Comparison of ENCODE assay signal across 24 mouse cellular contexts in the genomic region with DNA sequence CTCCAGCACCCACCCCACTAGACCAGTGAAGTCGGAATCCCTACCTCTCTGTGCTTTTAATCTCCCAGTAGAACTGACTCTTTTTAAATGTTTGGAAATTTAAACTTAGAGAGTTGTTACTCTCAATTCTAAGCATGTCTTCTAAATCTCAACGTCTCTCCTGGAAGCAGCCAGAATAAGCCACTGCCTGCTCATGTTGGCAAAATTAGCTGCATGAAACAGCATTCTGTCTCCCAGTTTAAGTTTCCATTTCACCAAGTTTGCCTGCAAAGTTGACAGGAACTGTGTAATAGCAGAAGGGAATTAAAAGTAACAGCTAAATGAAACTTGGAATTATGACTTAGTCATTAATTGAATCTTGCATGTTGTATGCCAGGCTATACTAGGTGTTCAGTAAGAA. TPM values are rescaled to one million over a fixed set of nuclear protein-coding genes. Genes with fewer than 3 reads are reported as not detected.
A peak's percentile ranks its signal among the peaks of the same experiment; 100 is the strongest.
DNase-seq lines count a peak whose midpoint lies in the region; ATAC-seq and TF ChIP-seq lines count a peak whose summit lies in the region.
"Had no signal": no experiment of that assay in that cellular context is flagged by ENCODE, and none has a peak within 500 bp of the region (broad histone marks: within the 10 kb centered on the region; RNA-seq: fewer than 3 reads in every experiment).

No protein-coding gene starts in this region.

- H3K27ac ChIP-seq in layer of hippocampus, adult 2 months = 0 out of 2 replicates have a peak overlapping the region, but pooled peaks have one; percentile 14
- no peak overlapping the region for H3K27ac ChIP-seq in forebrain, embryonic 12.5 days

- H3K9me3 ChIP-seq in forebrain, embryonic 12.5 days = no peaks in the 10 kb centered on the region

- TF ChIP-seq CTCF in layer of hippocampus, adult 2 months (conservative IDR thresholded peaks at IDR 0.05) = no peak

- no peak overlapping the region for H3K4me2 ChIP-seq in forebrain, embryonic 12.5 days

- peaks cover 9% of the 10 kb centered on the region for H3K4me1 ChIP-seq in forebrain, embryonic 12.5 days

- no peak for DNase-seq in frontal cortex, postnatal 14 days (ENCODE audit: low spot score in 2 of 2)
- DNase-seq in layer of hippocampus, adult 2 months (ENCODE audit: low spot score in 2 of 2) = no peak
- DNase-seq in layer of hippocampus, adult 18-20 months (ENCODE audit: low spot score in 2 of 2) = no peak
- peak; percentile 54 for DNase-seq in brain, adult 2 months (ENCODE audit: low read depth, low spot score)
- DNase-seq in telencephalon, adult 2 months (ENCODE audit: low read depth, low spot score) = peak; percentile 26
- no peak for DNase-seq in thymus, postnatal 0 days (ENCODE audit: low spot score)
- DNase-seq: adrenal gland, adult 2 months; adrenal gland, adult 8-10 months; adrenal gland, postnatal 10 days; adrenal gland, postnatal 14 days; adrenal gland, postnatal 25 days; adrenal gland, postnatal 36 days; B cell, adult 2 months; cerebellum, adult 11 months; cerebellum, adult 11-12 months; cerebellum, adult 18-20 months had no signal

- H3K4me3 ChIP-seq in layer of hippocampus, adult 2 months = no peak overlapping the region
- no peak overlapping the region for H3K4me3 ChIP-seq in forebrain, embryonic 12.5 days (replicated peaks)

- peaks cover 14% of the 10 kb centered on the region for H3K27me3 ChIP-seq in forebrain, embryonic 12.5 days
- H3K27me3 ChIP-seq: CH12.LX, Patski had no signal

- no peaks in the 10 kb centered on the region for H3K36me3 ChIP-seq in forebrain, embryonic 12.5 days (replicated peaks)
- H3K36me3 ChIP-seq: G1E had no signal

- WGBS in forebrain, embryonic 12.5 days = 83% methylated on average over 2 of the region's 2 CpGs

- peak; percentile 71 for ATAC-seq in frontal cortex, adult (ENCODE audit: low TSS enrichment)
- ATAC-seq in forebrain, embryonic 12.5 days (ENCODE audit: low FRiP score) = no peak
- ATAC-seq: activated CD4-positive, CD25-positive, alpha-beta regulatory T cell, adult 4 months; CD4-positive, CD25-positive, alpha-beta regulatory T cell, adult 4 months; Patski had no signal

- no peak overlapping the region for H3K9ac ChIP-seq in forebrain, embryonic 12.5 days

RNA-seq across cellular contexts. Expression of a gene that starts 1.1 kb away (rescaled TPM):
- 1 to 10 TPM; 4.2 to 4.3 TPM for total RNA-seq in layer of hippocampus, adult 2 months (2021)
- total RNA-seq in layer of hippocampus, adult 18-20 months (2021) = 1 to 10 TPM; 3.9 to 4.2 TPM
- 0.22 and 0.27 TPM in 2 replicates for polyA plus RNA-seq in forebrain, embryonic 12.5 days (2016; fragmentation: Nextera tagmentation; extraction: Ambion mirVana)
- polyA plus RNA-seq in thymus, postnatal 0 days (2015; fragmentation: Nextera tagmentation; extraction: Ambion mirVana) = 0.26 and 0.27 TPM in 2 replicates
- total RNA-seq: adrenal gland, postnatal 25 days; CH12.LX; MEL had no signal
- polyA plus RNA-seq: activated CD4-positive, CD25-positive, alpha-beta regulatory T cell, adult 4 months; CD4-positive, CD25-positive, alpha-beta regulatory T cell, adult 4 months; G1E had no signal

Comparison
In these comparisons a context has a peak if more than half of its experiments do, and no peak if none do; other contexts are left out.
1. DNase-seq: peak in brain, adult 2 months (single experiment) and telencephalon, adult 2 months (single experiment); none in frontal cortex, postnatal 14 days (0 of 2), layer of hippocampus, adult 2 months (0 of 2), layer of hippocampus, adult 18-20 months (0 of 2) and thymus, postnatal 0 days (single experiment).